Mouse (Mus musculus): ENCODE data around the gene Cnih2. TPM values are rescaled to one million over a fixed set of nuclear protein-coding genes. Genes with fewer than 3 reads are reported as not detected.
A peak's percentile ranks its signal among the peaks of the same experiment; 100 is the strongest.

The Cnih2 gene
- polyA plus RNA-seq, 1 experiment: not detected

- Histone ChIP-seq H3K4me3 (ENCODE audit: insufficient read depth, low read depth, low read length) (no peak overlapping the region), H3K27ac (ENCODE audit: insufficient read depth, low read depth, low read length) (no peak overlapping the region), H3K4me1 (ENCODE audit: control insufficient read depth, insufficient read depth, low read length) (peaks cover 39% of the 10 kb centered on the region)
- WGBS: 66% methylated on average over 7 of the region's 7 CpGs
- no peak for TF ChIP-seq POLR2A (IDR thresholded peaks at IDR 0.05; ENCODE audit: insufficient read depth, low read depth, low read length)
- no peak for TF ChIP-seq CTCF (IDR thresholded peaks at IDR 0.05; ENCODE audit: insufficient read depth, low read depth, low read length)
These were observed 33.2 kb downstream of the Cnih2 start for GRCm38 (mm10) chr19:5065104-5065503.

DNA sequence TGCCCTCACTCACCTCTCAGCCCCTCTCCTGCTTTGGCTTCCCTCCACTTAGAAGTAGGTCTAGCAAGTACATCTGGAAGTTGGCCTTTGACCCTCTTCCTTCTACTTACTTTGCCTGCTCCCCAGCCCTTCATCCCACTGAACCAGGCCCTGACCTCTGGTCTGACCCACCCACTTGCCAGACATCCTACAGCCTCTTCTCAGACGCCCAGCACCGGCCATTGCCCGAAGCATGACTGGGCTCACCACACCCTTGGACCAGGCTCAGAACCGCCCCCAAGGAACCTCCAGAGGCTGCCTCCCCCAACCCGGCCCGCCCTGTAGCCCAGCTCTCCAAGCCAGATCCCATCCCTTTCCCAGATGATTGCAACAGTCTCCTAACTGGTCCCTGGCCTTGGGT lies 35.9 kb downstream of the Cnih2 start:
- TF ChIP-seq CTCF (IDR thresholded peaks at IDR 0.05; ENCODE audit: insufficient read depth, low read depth, low read length) (no peak), POLR2A (IDR thresholded peaks at IDR 0.05; ENCODE audit: insufficient read depth, low read depth, low read length) (no peak)
- WGBS: 78% methylated on average over 6 of the region's 6 CpGs

GRCm38 (mm10) chr19:5062041-5062440 lies 36.3 kb downstream of the Cnih2 start:
- Histone ChIP-seq H3K4me1 (ENCODE audit: control insufficient read depth, insufficient read depth, low read length) (peaks cover 40% of the 10 kb centered on the region), H3K27ac (ENCODE audit: insufficient read depth, low read depth, low read length) (no peak overlapping the region), H3K4me3 (ENCODE audit: insufficient read depth, low read depth, low read length) (no peak overlapping the region)
- WGBS: 78% methylated on average over 5 of the region's 5 CpGs
- TF ChIP-seq POLR2A (IDR thresholded peaks at IDR 0.05; ENCODE audit: insufficient read depth, low read depth, low read length): no peak
- TF ChIP-seq CTCF (IDR thresholded peaks at IDR 0.05; ENCODE audit: insufficient read depth, low read depth, low read length): no peak

More for the DNA sequence above, 35.9 kb downstream of the Cnih2 start:
- Histone ChIP-seq H3K4me1 (ENCODE audit: control insufficient read depth, insufficient read depth, low read length) (peaks cover 44% of the 10 kb centered on the region), H3K27ac (ENCODE audit: insufficient read depth, low read depth, low read length) (no peak overlapping the region), H3K4me3 (ENCODE audit: insufficient read depth, low read depth, low read length) (no peak overlapping the region)

GRCm38 (mm10) chr19:5060365-5061330 lies 37.7 kb downstream of the Cnih2 start:
- Histone ChIP-seq H3K4me3 (ENCODE audit: insufficient read depth, low read depth, low read length) (no peak overlapping the region), H3K27ac (ENCODE audit: insufficient read depth, low read depth, low read length) (no peak overlapping the region), H3K4me1 (ENCODE audit: control insufficient read depth, insufficient read depth, low read length) (peaks cover 38% of the 10 kb centered on the region)
- WGBS: 42% methylated on average over 5 of the region's 5 CpGs
- TF ChIP-seq CTCF (IDR thresholded peaks at IDR 0.05; ENCODE audit: insufficient read depth, low read depth, low read length) (no peak), POLR2A (IDR thresholded peaks at IDR 0.05; ENCODE audit: insufficient read depth, low read depth, low read length) (no peak)

- 22% methylated on average over 10 of the region's 10 CpGs for WGBS
- no peak overlapping the region for H3K4me3 ChIP-seq (ENCODE audit: insufficient read depth, low read depth, low read length)
- TF ChIP-seq POLR2A (IDR thresholded peaks at IDR 0.05; ENCODE audit: insufficient read depth, low read depth, low read length) (no peak), CTCF (IDR thresholded peaks at IDR 0.05; ENCODE audit: insufficient read depth, low read depth, low read length) (no peak)
- H3K27ac ChIP-seq (ENCODE audit: insufficient read depth, low read depth, low read length): peak overlapping the region; percentile 2; the same call in 1 of the 2 replicates
- peaks cover 38% of the 10 kb centered on the region for H3K4me1 ChIP-seq (ENCODE audit: control insufficient read depth, insufficient read depth, low read length)
These were observed 39.2 kb downstream of the Cnih2 start for GRCm38 (mm10) chr19:5058801-5059771.

DNA sequence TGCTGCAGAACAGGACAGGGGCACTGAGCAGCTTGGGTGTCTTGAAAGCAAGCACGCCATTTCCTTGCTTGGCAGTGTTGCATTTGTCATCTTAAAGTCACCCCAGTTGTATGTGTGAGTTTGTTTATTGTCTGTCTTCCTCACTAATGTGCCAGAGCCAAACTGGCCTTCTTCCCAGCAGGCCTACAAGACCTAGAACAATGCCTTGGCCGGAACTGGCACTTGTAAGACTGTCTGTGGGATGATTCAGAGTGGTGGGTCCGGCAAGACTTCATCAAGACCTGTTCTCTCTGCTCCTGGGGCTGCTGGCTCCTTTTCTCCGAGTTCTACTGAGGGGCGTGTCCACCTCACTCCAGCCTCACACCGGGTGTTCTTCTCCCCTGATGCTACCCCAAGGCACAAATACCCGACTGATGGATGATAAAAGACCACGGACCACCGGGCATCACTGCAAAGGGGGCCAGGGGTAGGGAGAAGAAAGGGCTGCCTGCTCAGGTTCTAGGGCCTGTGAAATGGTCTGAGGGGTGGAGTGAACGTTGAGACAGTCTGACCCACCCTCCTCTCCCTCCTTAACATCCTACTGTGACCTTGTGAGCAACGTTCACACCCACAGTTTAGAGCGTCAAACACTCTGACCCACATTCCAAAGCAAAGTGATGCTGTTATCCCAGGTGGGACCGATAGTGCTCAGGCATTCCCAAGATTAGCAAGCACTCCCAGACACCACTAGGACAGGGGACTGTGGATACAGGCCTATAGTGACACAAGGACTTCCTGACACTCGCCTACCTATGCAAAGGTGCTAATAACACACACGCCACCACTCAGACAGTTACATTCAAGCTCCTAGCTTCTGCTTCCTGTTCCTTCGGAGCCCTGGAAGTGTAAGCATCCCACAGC lies 40.2 kb downstream of the Cnih2 start:
- Histone ChIP-seq H3K4me3 (ENCODE audit: insufficient read depth, low read depth, low read length) (no peak overlapping the region), H3K27ac (ENCODE audit: insufficient read depth, low read depth, low read length) (no peak overlapping the region; the same call in 1 of the 2 replicates), H3K4me1 (ENCODE audit: control insufficient read depth, insufficient read depth, low read length) (peaks cover 44% of the 10 kb centered on the region)
- 32% methylated on average over 16 of the region's 16 CpGs for WGBS
- TF ChIP-seq CTCF (IDR thresholded peaks at IDR 0.05; ENCODE audit: insufficient read depth, low read depth, low read length) (no peak), POLR2A (IDR thresholded peaks at IDR 0.05; ENCODE audit: insufficient read depth, low read depth, low read length) (no peak)

- H3K4me3 ChIP-seq (ENCODE audit: insufficient read depth, low read depth, low read length): no peak overlapping the region
- TF ChIP-seq POLR2A (IDR thresholded peaks at IDR 0.05; ENCODE audit: insufficient read depth, low read depth, low read length): no peak
- peak; percentile 75; the same call in 1 of the 2 replicates for TF ChIP-seq CTCF (IDR thresholded peaks at IDR 0.05; ENCODE audit: insufficient read depth, low read depth, low read length)
- H3K4me1 ChIP-seq (ENCODE audit: control insufficient read depth, insufficient read depth, low read length): peaks cover 53% of the 10 kb centered on the region
- 14% methylated on average over 6 of the region's 6 CpGs for WGBS
- no peak overlapping the region for H3K27ac ChIP-seq (ENCODE audit: insufficient read depth, low read depth, low read length)
These were observed 42.1 kb downstream of the Cnih2 start for GRCm38 (mm10) chr19:5056251-5056650.

- Histone ChIP-seq H3K27ac (ENCODE audit: insufficient read depth, low read depth, low read length) (no peak overlapping the region), H3K4me3 (ENCODE audit: insufficient read depth, low read depth, low read length) (no peak overlapping the region), H3K4me1 (ENCODE audit: control insufficient read depth, insufficient read depth, low read length) (peaks cover 42% of the 10 kb centered on the region)
- TF ChIP-seq POLR2A (IDR thresholded peaks at IDR 0.05; ENCODE audit: insufficient read depth, low read depth, low read length): no peak
- TF ChIP-seq CTCF (IDR thresholded peaks at IDR 0.05; ENCODE audit: insufficient read depth, low read depth, low read length): peak; percentile 79; the same call in 1 of the 2 replicates
- WGBS: 27% methylated on average over 9 of the region's 9 CpGs
These were observed 44.4 kb downstream of the Cnih2 start for GRCm38 (mm10) chr19:5053909-5054308.
